Mouse (Mus musculus): ENCODE data around the gene Tnfrsf26. TPM values are rescaled to one million over a fixed set of nuclear protein-coding genes. Genes with fewer than 3 reads are reported as not detected.
"Not testable (repeated sequence)": the region's sequence is repeated elsewhere in the genome, so short reads cannot be mapped to it uniquely, and the experiment has no call there.

The Tnfrsf26 gene
- total RNA-seq (2022), result under 1 TPM; 0.07 to 0.21 (median 0.14) TPM

DNA sequence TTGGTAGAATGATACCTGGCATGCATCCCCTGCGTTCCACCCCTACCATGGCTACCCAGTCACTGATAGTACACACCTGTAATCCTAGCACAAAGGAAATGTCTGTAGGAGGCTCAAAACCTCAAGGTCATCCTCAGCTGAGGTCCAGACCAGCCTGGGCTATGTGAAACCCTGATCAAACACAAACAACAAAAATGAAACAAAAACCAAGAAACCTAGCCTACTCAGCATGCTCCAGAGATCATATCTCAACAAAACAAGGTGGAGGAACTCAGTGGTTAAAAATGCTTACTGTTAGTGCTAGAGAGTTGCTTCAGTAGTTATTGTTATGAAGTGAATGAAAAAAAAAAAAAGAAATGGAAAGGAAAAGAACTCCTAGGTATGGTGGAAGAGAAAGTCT is at the start of gene Tnfrsf26:
Tnfrsf26 (minus strand) TSS at position 183 of the 400 bp plus-strand sequence.
- no peak for DNase-seq (ENCODE audit: low spot score in 2 of 2)

DNA sequence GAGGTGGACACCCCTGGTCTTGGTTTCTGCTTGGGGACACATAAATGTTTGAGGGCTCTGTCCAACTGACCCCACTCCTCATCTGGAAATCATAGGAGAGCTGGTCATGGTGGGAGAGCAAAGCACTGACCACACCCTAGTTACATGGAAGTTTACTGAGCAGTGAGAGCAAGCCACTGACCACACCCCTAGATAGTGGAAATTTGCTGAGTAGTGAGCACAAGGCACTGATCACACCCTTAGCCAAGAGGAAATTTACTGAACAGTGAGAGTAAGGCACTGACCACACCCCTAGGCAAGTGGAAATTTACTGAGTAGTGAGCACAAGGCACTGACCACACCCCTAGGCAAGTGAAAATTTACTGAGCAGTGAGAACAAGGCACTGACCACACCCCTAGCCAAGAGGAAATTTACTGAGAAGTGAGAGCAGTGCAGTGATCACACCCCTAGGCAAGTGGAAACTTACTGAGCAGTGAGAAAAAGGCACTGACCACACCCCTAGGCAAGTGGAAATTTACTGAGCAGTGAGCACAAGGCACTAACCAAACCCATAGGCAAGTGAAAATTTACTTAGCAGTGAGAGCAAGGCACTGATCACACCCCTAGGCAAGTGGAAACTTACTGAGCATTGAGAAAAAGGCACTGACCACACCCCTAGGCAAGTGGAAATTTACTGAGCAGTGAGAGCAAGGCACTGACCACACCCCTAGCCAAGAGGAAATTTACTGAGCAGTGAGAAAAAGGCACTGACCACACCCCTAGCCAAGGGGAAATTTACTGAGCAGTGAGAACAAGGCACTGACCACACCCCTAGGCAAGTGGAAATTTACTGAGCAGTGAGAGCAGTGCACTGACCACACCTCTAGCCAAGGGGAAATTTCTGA is 38.1 kb upstream of the Tnfrsf26 start:
- DNase-seq (ENCODE audit: low spot score in 2 of 2), result no peak

DNA sequence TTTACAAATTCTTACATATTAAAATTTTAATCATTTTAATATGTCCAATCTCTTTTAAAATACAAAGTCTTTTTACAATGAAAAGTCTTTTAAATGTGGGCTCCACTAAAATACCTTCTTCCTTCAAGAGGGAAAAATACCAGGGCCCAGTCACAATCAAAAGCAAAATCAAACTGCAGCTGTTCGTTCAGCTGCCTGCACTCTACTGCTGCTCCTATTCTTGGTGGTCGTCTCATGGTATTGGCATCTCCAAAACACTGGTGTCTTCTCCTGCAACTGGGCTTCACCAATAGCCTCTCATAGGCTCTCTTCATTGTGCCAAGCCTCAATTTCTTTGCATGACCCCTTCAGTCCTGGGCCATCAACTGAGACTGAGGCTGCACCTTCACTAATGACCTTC is 34.9 kb upstream of the Tnfrsf26 start:
- no peak for DNase-seq (ENCODE audit: low spot score in 2 of 2)

DNA sequence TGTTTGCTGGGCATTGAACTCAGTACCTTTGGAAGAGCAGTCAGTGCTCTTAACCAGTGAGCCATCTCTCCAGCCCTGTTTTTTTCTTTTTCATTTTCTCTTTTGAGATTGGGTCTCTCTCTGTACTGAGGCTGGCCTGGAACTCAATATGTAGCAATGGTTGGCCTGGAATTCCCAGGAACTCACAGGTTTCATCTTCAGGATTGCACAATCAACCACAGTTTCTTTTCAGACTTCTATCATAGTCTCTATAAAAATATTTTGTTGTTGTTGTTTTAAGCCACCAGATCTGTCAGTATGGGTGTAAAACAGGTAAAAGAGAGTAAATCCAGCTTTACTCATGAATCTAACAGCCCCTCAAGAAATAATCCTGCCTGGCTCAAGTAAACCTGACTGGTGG is 32.3 kb upstream of the Tnfrsf26 start:
- no peak for DNase-seq (ENCODE audit: low spot score in 2 of 2)

DNA sequence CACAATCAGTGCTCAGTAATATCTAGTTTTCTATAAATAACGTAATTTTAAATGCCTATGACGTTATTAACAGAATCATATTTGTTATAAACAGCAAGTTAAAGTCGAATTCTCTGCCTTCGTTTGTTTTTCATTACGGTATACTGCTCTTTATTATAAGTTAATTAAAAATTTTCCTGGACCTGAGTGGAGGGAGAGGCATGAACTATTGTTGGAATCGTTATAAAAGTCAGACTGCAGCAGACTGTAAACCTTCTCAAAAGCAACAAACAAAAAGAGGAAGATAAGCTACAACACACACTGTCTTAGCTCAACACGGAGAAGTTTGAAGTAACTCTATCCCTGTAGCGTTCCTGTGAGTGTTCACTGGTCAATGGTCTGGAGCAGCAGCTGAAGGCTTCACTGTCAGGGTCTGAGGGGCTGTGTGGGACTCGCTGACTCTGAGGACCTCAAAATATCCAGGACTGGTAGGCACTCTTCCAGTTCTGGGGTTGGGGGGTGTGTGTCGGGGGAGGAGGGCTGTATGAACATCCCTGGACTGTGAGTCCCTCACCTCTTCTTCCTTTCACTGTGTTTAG is 21.3 kb upstream of the Tnfrsf26 start:
- DNase-seq (ENCODE audit: low spot score in 2 of 2), result not testable (repeated sequence)

DNA sequence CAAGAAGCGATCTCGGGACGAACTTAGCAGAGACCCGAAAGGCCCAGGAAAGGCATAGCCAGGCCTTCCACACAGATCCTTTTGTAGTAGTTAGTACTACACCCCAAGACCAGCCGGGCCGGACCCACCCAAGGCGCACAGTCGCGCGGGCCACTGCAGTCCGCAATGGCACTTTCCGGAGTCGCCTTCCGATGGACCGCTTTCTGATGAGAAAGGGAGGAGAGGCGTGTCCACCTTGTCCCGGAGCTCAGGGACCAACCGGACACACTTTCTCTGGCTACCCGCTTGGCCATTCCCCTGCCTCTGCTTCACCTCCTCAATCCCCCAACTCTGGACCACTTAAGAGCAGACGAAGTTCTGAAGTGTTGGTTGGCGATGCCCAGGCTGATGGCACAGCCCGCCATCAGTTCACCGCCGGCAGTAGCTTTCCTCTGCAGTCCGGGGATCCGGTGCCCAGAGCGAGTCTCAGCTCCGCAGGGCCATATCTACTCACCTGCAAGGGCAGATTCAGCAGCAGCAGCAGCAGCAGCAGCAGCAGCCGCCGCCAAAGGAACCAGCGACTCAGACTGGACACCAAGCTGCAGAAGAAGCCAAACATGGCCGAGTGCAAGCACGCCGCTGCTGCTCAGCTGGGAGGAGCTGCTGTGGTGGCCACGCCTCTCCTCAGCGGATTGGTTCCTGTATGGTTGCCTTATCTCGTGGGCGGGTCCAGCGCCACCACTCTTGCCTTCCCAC is 20.7 kb upstream of the Tnfrsf26 start, which contains the start of gene Tnfrsf22:
Tnfrsf22 (minus strand) TSS at position 628 of the 735 bp plus-strand sequence.
- DNase-seq (ENCODE audit: low spot score in 2 of 2), result peak; percentile 54 to 70

DNA sequence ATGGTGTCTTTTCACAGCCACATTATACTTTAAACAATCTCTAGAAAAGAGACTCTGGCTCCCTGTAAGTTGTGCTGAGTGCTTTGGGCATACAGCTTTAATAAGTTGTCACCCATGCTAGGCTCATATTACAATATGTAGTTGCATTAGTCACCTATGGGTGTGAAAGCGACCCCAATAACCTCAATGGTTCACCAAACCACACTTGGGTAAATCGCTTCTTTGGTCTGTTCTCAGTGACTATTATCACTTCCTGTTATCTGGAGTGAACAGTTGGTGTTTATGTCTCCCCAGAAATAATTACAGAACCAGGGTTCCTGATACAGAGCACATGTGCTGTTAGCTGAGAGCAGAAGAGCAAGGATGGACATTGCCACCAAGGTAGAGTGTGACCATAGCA is 15.4 kb upstream of the Tnfrsf26 start:
- not testable (repeated sequence) for DNase-seq (ENCODE audit: low spot score in 2 of 2)

DNA sequence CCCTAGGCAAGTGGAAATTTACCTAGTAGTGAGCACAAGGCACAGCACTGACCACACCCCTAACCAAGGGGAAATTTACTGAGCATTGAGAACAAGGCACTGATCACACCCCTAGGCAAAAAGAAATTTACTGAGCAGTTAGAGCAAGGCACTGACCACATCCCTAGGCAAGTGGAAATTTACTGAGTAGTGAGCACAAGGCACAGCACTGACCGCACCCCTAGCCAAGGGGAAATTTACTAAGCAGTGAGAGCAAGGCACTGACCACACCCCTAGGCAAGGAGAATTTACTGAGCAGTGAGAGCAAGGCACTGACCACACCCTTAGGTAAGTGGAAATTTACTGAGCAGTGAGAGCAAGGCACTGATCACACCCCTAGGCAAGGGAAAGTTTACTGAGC is 8.2 kb upstream of the Tnfrsf26 start:
- DNase-seq (ENCODE audit: low spot score in 2 of 2), result no peak

DNA sequence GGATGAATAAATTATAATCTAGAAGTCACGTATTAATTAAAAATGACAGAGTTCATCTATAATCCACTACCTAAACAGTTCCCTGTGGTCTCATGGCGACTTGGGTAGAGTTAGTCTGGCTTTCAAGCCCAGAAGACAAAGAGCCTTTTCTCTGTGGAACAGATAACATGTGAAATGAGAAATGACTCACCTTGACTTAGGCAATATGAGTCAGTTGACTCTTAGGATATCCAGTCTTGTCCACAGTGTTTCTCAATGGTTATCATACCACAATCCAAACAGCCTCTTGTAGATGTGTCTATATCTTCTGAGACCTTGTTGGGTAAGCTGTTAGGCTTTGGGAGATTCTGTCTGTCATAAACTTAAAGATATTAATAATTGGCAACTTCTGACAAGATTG is 3.0 kb upstream of the Tnfrsf26 start:
- no peak for DNase-seq (ENCODE audit: low spot score in 2 of 2)

DNA sequence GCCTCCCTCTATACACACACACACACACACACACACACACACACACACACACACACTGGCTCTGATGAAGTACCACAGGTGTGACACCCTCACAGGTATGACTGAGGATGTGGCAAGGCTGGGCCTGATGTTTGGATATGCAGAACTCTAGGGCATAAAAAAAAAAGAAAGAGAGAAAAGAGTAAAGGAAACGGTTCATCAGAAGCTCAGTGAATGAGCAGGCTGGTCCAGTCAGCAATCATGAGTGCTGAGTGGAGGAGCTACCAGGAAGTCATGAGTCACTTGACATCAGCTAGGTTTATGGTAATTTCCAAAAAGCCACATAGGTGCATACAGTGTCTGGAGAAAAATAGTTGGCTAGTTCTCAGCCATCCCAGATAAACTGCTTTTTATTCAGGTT is 979 bp upstream of the Tnfrsf26 start:
- DNase-seq (ENCODE audit: low spot score in 2 of 2), result no peak

DNA sequence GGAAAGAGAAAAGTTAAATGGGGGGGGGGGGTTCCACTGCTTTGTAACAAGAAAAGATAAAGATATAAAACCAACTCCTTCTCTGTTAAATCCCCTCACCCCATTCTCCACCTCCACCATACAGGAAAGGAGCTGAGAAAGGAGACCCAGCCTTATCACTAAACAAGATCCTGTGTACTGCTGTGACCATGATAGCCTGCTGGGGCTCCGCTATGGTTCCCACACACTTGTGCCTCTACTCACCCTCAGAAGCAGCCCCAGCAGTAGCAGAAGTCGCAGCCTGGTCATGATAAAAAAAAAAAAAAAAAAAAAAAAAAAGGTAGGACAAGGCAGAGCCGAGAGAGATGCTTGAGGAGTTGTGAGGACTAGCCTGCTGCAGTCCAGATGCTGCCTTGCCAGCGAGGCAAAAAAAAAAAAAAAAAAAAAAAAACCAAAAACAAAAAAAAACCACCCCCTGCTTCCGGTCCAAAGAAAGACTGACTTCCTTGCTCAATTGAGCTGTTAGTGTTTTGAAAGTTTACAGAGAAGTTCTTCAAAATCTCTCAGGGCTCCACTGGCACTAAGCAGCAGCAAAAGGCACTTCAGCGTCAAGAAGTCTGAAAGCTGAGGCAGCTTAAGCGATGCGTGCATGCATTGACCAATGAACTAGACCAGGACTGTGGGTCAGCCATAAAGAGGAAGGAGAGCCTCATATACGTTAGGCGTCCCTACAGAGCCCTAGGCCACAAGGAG is 801 bp downstream of the Tnfrsf26 start:
- no peak for DNase-seq (ENCODE audit: low spot score in 2 of 2)

DNA sequence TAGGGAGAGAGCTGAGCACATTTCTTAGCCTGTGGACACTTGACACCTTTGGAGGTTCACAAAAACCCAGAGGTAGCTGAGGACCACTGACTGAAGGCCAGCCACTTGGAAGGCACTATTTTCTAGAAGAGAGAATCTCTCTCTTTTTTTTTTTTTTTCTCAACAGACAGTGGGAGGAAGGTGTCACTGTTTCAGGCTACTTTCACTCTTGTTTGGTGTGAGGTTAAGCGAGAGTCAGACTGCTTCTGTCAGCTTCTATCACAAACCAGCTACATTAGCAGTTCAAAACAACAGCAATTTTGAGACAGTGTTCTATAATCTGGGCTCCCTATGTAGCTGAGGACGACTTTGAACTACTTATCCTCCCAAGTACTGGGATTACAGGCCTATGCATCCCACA is 2.3 kb downstream of the Tnfrsf26 start:
- DNase-seq (ENCODE audit: low spot score in 2 of 2), result no peak

DNA sequence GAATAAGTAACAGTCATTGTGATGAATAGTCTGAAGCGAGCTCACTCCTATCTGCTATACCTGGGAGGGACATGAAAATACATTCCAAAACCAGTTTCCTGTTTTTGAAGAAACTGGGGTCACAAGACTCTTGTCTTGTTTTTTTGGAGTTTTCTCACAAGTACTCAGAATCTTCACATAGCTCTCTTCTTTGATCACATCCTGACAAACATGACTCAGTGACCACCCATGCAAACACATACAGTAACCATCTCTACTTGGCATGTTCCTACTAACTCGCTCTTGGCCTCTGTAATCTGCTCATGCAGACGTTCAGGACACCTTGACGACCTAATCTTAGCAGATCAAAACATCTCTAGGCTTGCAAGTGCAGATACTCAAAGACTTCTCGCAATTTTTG is 3.4 kb downstream of the Tnfrsf26 start:
- DNase-seq (ENCODE audit: low spot score in 2 of 2), result no peak

DNA sequence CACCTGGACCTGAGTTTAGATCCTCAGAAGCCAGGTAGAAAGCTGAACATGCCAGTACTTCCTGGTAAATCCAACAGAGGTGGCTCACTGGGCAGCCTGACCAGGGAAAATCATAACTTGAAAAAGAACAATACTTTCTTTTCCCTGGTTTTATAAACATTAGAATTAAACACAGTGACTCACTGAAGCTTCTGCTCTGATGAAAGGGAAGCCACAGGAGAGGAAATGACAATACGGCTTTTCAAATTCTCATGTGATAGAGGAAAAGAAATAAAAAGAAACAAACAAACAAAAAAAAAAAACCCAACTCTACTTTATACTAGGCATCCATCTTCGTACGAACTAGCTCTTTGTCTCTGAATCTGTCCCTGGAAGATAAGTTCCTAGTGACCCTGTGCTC is 4.0 kb downstream of the Tnfrsf26 start:
- no peak for DNase-seq (ENCODE audit: low spot score in 2 of 2)

DNA sequence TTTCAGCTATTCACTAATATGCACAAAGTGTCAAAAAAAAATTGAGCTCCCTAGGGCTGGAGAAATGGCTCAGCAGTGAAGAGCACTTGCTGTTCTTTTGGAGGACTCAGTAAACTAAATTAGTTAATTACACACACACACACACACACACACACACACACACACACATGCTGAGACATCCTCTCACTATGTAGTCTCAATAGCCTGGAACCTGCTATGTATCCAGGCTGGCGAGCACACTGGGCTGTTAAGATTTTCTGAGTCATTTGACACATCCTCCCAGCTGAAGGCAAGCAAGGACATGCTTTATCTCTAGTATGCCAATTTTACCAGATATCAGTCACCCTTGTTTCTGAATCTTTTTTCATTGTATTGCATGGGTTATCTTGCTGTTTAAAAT is 7.6 kb downstream of the Tnfrsf26 start:
- no peak for DNase-seq (ENCODE audit: low spot score in 2 of 2)

DNA sequence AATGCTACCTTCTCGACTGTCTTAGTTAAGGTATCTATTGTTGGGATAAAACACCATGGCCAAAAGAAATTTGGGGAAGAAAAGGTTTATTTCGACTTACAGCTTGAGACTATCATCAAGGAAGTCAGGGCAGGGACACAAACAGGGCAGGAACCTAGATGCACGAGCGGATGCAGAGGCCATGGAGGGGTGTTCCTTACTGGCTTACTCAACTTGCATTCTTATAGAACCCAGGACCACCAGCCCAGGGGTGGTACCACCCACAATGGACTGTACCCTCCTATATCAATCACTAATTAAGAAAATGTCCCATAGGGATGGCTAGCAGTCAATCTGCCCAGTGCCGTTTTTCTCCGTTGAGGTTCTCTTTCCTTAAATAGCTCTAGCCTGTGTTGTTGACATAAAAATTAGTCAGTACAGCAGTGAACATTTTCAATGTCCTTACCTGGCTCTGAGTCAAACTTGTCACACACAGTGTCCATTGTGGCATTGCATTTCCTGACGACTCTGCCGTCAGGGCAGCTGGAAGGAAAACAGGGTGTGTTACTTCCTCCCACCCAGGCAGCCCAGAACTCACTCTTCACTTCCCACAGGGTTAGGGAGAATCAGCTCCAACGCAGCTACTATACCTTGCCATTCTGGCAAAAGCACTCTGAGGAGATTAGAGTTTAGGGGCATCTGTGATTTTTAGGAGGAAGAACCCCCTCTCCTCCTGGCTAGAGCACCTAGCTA is 14.0 kb downstream of the Tnfrsf26 start:
- DNase-seq (ENCODE audit: low spot score in 2 of 2), result no peak

DNA sequence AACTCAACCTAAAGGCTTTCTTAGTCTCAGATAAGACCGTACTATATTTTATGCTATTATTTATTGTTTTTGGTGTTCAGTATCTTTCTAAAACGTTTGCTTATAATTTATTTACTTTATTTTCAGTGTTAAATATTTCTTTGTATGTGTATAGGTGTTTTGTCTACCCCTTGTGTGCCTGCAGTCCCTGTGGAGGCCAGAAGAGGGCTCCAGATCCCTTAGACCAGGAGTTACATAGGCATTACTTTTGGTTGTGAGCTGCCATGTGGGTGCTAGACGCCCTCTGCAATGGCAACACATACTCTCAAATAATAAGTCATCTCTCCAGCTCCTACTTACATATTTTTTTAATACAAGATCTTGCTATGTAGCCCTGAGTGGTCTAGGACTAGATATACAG is 16.3 kb downstream of the Tnfrsf26 start:
- DNase-seq (ENCODE audit: low spot score in 2 of 2), result no peak

DNA sequence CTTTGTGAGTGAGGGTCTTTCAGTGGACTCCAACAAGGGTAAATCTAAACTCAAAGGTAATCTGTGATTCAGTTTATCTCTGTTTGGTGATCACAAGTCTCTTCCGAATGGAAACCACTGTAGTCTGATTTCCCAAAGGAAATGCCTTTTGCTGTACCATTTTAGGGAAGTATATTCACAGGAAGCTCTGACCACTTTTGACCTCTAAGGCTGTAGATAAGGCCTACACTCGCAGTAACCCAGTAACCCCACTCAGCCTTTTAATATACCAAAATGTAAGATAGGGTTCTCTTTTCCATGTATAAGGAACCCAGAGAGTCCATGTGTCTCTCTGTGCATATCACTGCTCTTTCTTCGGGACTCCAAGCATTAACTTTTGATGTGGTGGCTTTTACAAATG is 23.2 kb downstream of the Tnfrsf26 start:
- no peak for DNase-seq (ENCODE audit: low spot score in 2 of 2)

DNA sequence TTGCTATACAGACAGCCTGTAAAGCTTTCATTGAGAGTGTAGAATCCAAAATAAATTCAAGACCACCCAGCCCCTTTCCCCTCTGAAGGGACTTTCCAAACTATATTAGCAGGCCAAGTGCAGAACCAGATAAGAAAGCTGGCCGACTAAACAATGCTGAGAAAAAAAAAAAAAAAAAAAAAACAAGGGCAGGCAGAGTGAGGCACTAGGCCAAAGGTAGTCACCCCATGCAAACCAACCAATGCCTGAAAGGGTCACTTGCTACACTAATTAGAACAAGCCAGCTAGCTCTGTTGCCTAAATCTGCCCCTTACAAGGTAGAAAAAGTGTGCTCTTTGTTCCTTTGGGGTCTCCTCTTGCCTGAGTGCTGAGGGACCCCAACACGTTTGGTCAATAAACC is 23.6 kb downstream of the Tnfrsf26 start:
- no peak for DNase-seq (ENCODE audit: low spot score in 2 of 2)

DNA sequence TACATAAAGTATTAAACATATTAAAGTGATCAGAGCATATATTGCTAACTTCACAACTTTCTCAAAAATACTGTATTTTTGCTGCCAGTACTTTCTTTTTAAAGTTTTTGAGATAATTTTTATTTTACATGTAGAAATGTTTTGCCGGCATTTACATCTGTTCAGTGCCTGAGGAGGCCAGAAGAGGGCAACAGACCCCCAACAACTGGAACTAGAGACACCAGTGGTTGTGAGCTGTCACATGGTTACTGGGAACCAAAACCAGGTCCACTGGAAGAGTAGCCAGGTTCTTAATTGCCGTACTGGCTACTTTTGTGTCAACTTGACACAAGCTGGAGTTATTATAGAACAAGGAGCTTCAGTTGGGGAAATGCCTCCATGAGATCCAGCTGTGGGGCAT is 26.8 kb downstream of the Tnfrsf26 start:
- DNase-seq (ENCODE audit: low spot score in 2 of 2), result no peak

DNA sequence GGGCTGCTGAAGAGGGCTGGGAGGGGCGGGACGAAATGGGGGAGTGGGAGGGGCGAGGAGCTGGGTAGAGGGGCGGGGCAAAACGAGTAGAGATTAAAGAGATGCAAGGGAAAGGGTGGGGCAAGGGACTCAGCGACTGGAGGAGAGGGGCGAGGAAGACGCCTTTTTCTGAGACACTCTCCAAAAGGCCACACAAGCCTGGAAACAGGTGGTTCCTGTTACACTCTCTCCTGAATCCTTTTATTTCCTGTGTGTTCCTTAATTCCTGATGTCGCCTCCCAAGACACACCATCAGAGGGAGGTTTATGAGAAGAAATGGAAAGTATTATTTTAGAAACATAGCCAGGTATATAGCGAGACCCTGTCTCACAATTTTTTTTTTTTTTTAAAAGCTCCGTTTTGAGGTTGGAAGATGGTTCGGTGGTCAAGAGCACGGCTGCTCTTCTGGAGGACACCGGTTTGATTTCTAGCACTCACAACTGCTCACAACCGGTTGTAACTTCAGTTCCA is 28.2 kb downstream of the Tnfrsf26 start:
- no peak for DNase-seq (ENCODE audit: low spot score in 2 of 2)

Data from gastrocnemius, adult 8-10 months (tissue).